Mouse (Mus musculus) liver, embryonic 14.5 days (tissue): ENCODE data around the gene Tmed3.

ENCODE experiments used
- CTCF ChIP-seq: IDR thresholded peaks from 2 replicates; pipeline ENCODE4 v1.5.1; 2016; ENCODE audit warnings: antibody characterized with exemption, low read depth, control low read depth
- EP300 ChIP-seq: IDR thresholded peaks from 2 replicates; pipeline ENCODE4 v1.6.1; 2016; ENCODE audit warnings: antibody characterized with exemption, low read depth

DNA sequence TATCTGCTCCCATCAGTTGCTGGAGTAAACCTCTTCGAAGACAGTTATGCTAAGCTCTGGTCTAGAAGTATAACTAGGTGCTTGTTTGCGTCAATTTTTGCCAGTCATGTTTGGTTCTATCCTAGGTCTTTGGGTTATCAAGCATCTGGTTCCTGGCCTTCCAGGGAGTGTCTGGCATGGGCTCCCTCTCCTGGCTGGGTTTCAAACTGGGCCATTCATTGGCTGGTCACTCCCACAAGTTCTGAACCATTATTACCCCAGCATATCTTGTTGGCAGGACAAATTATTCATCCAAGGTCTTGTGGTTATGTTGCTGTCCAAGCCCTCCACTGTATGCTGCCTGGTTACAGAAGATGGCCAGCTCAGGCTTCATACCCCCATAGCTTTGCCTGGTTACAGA, 11.2 kb downstream of the Tmed3 start:
- no peak for TF ChIP-seq CTCF
- no peak for TF ChIP-seq EP300
